Mouse (Mus musculus) cerebellum, adult 2 months (tissue): ENCODE measurements at regions not wholly inside any gene's neighbourhood (a gene's known extent, or its start where the extent isn't known, plus 50 kb on each side); places are given as distances from the start of the nearest gene placed in this dataset.

Experiments used
- DNase-seq, 2 experiments: peaks; one replicate each; pipeline ENCODE4 v3.0.0; 2021
- H3K27ac ChIP-seq: fragments of 200-500 bp; 2 replicates; pipeline ENCODE4 v1.5.1; 2012; ENCODE audit warnings: low read length, control low read depth, inconsistent platforms; ENCODE audit not compliant: insufficient read depth
- H3K27me3 ChIP-seq: fragments of 200-500 bp; 2 replicates; pipeline ENCODE4 v1.6.1; 2012; ENCODE audit warnings: inconsistent platforms, mild to moderate bottlenecking, low read length, moderate library complexity; ENCODE audit not compliant: control insufficient read depth, insufficient read depth
- H3K4me1 ChIP-seq: fragments of 200-500 bp; 2 replicates; pipeline ENCODE4 v1.6.1; 2011; ENCODE audit warnings: low read length; ENCODE audit not compliant: control insufficient read depth, insufficient read depth
- H3K4me3 ChIP-seq: fragments of 200-500 bp; replicated peaks from 2 replicates; pipeline ENCODE3; 2011; ENCODE audit warnings: mild to moderate bottlenecking, low read depth, low read length, control low read depth; ENCODE audit not compliant: insufficient read depth
- CTCF ChIP-seq: fragments of 200-500 bp; IDR thresholded peaks from 2 replicates; pipeline ENCODE4 v1.5.1; 2011; ENCODE audit warnings: low read depth, mild to moderate bottlenecking, control low read depth, low read length, moderate library complexity, borderline replicate concordance; ENCODE audit not compliant: insufficient read depth
- POLR2A ChIP-seq: fragments of 200-500 bp; IDR thresholded peaks from 2 replicates; pipeline ENCODE4 v1.6.1; 2011; ENCODE audit warnings: low read length, control low read depth, borderline replicate concordance; ENCODE audit not compliant: insufficient read depth
- WGBS: fragments of 180-500 bp; shearing (Covaris S2); methylation state at CpG from one replicate; pipeline ENCODE4 v1.1.7; 2018; 5-methylcytosine and 5-hydroxymethylcytosine counted together

GRCm38 (mm10) chr12:33717601-33718260, 210.5 kb upstream of the Ferd3l start:
- TF ChIP-seq POLR2A, result no peak
- TF ChIP-seq CTCF, result no peak
- peak in 1 of 2 experiments; percentile 9 for DNase-seq
- no peak overlapping the region for H3K4me3 ChIP-seq
- 31% methylated on average over 14 of the region's 14 CpGs for WGBS
- no peaks in the 10 kb centered on the region for H3K4me1 ChIP-seq
- H3K27ac ChIP-seq, result no peak overlapping the region
- no peaks in the 10 kb centered on the region for H3K27me3 ChIP-seq

GRCm38 (mm10) chr12:33719063-33719462, 209.2 kb upstream of the Ferd3l start:
- Histone ChIP-seq H3K4me3 (no peak overlapping the region), H3K27ac (no peak overlapping the region), H3K27me3 (no peaks in the 10 kb centered on the region), H3K4me1 (no peaks in the 10 kb centered on the region)
- TF ChIP-seq POLR2A (no peak), CTCF (no peak)
- WGBS, result 67% methylated on average over 7 of the region's 7 CpGs
- DNase-seq, result no peak

- 51% methylated on average over 4 of the region's 4 CpGs for WGBS
- Histone ChIP-seq H3K4me3 (no peak overlapping the region), H3K27me3 (no peaks in the 10 kb centered on the region), H3K4me1 (no peaks in the 10 kb centered on the region), H3K27ac (no peak overlapping the region)
- no peak for TF ChIP-seq CTCF
- TF ChIP-seq POLR2A, result no peak
- DNase-seq, result no peak
Observed at GRCm38 (mm10) chr12:33731937-33732336, 196.3 kb upstream of the Ferd3l start.

DNA sequence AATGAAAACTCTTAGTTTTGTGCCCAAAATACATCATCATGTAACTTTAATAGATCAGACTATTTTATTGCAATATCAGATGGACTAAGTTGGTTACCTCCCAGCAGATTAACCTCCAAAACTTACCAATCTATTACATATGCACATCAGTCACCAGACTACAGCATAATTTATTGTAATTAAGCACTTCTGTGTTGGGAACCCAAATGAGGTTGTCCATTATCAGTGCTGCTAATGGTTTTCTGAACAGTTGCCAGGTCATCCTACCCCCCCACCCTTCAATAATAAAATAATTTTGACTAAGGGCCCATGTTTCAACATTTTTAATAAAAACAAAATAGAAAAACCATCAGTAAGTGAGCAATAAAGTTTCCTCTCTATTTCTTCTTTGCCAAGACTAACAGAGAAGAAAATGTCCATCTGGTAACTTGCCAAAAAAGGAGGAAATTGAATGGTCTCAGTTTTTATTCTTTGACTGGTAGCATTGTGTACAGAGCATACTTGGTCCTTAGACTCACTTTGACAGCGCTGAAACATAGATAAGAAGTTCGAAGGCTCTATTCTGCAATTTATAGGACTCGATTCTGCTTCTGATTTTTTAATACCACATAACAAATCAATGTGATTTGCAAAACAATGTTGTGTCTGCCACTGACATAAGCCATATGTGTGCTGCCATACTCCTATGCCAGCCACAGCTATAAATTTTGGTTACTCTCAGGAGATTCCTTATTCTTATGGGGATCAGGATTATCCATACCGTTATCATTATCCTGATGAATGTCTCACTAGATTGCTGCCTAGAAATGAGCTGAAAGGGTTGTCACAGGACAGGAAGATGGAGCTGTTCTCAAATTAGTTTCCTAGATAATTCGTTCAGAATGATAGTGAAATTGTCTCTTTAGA, 152.4 kb upstream of the Ferd3l start:
- no peaks in the 10 kb centered on the region for H3K27me3 ChIP-seq
- no peaks in the 10 kb centered on the region for H3K4me1 ChIP-seq
- DNase-seq, result no peak
- TF ChIP-seq POLR2A (no peak), CTCF (no peak)
- no peak overlapping the region for H3K27ac ChIP-seq
- 56% methylated on average over 5 of the region's 5 CpGs for WGBS
- H3K4me3 ChIP-seq, result no peak overlapping the region

- DNase-seq, result no peak
- Histone ChIP-seq H3K4me1 (no peaks in the 10 kb centered on the region), H3K27ac (no peak overlapping the region), H3K27me3 (no peaks in the 10 kb centered on the region), H3K4me3 (no peak overlapping the region)
- TF ChIP-seq CTCF (no peak), POLR2A (no peak)
- 54% methylated on average over 4 of the region's 4 CpGs for WGBS
Observed at GRCm38 (mm10) chr12:33778477-33778876, 149.7 kb upstream of the Ferd3l start.

DNA sequence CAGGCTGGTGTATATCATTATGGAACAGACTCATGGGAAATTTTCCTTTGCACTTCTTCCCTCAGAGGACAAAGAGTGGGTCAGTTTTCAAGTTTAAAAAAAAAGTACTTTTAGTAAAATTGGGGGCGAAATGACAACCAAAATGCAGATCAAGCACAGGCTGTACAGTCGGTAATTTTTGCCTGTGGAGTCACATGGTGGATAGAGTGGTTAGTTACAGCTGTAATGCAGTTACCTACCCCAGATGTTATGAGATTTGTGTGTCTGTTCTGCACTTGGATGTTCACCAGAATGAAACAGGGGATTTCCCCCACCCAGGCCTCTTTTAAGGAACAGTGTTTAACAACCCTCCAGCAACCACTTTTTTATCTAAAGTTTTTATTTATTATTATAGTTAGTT, 148.3 kb upstream of the Ferd3l start:
- no peak overlapping the region for H3K4me3 ChIP-seq
- no peak for DNase-seq
- no peak overlapping the region for H3K27ac ChIP-seq
- TF ChIP-seq CTCF, result no peak
- TF ChIP-seq POLR2A, result no peak
- 83% methylated on average over 2 of the region's 2 CpGs for WGBS
- H3K27me3 ChIP-seq, result no peaks in the 10 kb centered on the region
- H3K4me1 ChIP-seq, result no peaks in the 10 kb centered on the region

- 78% methylated on average over 10 of the region's 10 CpGs for WGBS
- no peak for DNase-seq
- TF ChIP-seq CTCF (no peak), POLR2A (no peak)
- Histone ChIP-seq H3K27me3 (no peaks in the 10 kb centered on the region), H3K4me3 (no peak overlapping the region), H3K27ac (no peak overlapping the region), H3K4me1 (no peaks in the 10 kb centered on the region)
Observed at GRCm38 (mm10) chr12:33804206-33804791, 123.9 kb upstream of the Ferd3l start.

GRCm38 (mm10) chr12:33825571-33825970, 102.7 kb upstream of the Ferd3l start:
- DNase-seq, result no peak
- Histone ChIP-seq H3K27me3 (no peaks in the 10 kb centered on the region), H3K4me3 (no peak overlapping the region), H3K27ac (no peak overlapping the region), H3K4me1 (no peaks in the 10 kb centered on the region)
- TF ChIP-seq CTCF (no peak), POLR2A (no peak)
